Mouse (Mus musculus): Measurements from ENCODE around the gene Tpcn1.

Tpcn1 gene

DNA sequence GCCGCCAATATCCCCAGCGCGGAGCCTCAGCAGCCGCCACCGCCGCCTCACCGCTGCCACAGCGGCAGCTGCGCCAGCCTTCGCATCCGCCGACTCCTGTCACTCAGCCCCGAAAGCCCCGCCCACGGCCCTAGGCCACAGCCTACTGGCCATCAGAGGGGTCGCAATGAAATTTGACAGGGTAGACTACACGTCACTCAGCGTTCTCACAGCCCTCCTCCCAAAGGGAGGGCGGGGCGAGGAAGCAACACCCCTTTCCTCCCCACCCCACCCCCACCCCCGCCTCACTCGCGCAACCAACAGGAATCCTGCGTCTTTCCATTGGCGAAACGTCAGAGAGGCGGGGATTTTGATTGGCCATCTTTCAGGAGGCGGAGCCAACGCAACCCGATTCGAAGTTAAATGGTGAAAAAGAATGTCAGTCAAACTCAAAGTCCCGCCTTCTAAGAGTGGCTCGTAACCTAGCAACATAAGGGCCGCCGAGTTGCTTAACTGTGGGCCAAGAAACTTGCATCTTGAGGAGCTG, at the start of gene Tpcn1, which contains the start of gene Iqcd:
Tpcn1 (minus strand) TSS at position 105 of the 526 bp plus-strand sequence.
Iqcd (plus strand) TSS at position 448 of the 526 bp plus-strand sequence.
- DNase-seq (ENCODE audit: low read depth, low spot score) = peak; percentile 100
- no peaks in the 10 kb centered on the region; the same call in 1 of the 2 replicates for H3K36me3 ChIP-seq (ENCODE audit: control insufficient read depth, insufficient read depth, low read length, poor library complexity, severe bottlenecking)
- no peaks in the 10 kb centered on the region for H3K27me3 ChIP-seq (ENCODE audit: control insufficient read depth, insufficient read depth, low read length, poor library complexity, severe bottlenecking)

DNA sequence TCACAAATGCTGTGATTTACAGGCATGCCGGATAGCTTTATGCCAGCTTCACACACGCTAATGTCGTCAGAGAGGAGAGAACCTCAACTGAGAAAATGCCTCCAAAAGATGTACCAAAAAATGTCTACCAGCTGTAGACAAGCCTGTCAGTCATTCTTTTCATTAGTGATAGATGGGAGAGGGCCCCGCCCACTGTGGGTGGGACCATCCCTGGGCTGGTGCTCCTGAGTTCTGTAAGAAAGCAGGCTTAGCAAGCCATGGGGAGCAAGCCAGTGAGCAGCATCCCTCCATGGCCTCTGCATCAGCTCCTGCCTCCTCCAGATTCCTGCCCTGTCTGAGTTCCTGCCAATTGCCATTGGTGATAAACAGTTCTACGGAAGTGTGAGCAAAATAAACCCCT, 47.2 kb upstream of the Tpcn1 start:
- Histone ChIP-seq H3K27me3 (ENCODE audit: control insufficient read depth, insufficient read depth, low read length, poor library complexity, severe bottlenecking) (no peaks in the 10 kb centered on the region), H3K36me3 (ENCODE audit: control insufficient read depth, insufficient read depth, low read length, poor library complexity, severe bottlenecking) (no peaks in the 10 kb centered on the region)
- DNase-seq (ENCODE audit: low read depth, low spot score) = no peak

DNA sequence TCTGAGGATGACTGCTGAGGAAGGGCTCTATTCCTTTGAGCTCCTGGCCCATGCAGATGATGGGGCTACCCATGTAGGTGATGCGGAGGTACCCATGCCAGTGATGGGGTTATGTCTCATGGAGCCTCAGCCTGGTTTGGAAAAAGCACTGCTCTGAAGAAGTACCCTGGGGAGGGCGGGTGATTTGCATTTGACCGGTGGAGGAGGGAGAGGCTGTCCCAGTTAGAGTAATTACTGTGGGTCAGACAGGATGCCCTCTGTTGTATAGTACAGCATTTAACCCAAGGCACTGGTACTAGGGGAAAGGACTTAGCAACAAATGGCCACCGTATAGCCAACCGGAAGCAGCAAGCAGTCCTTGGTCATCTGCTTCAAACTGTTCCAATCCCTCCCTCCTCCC, 46.4 kb upstream of the Tpcn1 start:
- no peaks in the 10 kb centered on the region for H3K36me3 ChIP-seq (ENCODE audit: control insufficient read depth, insufficient read depth, low read length, poor library complexity, severe bottlenecking)
- no peaks in the 10 kb centered on the region for H3K27me3 ChIP-seq (ENCODE audit: control insufficient read depth, insufficient read depth, low read length, poor library complexity, severe bottlenecking)
- DNase-seq (ENCODE audit: low read depth, low spot score) = peak; percentile 44

DNA sequence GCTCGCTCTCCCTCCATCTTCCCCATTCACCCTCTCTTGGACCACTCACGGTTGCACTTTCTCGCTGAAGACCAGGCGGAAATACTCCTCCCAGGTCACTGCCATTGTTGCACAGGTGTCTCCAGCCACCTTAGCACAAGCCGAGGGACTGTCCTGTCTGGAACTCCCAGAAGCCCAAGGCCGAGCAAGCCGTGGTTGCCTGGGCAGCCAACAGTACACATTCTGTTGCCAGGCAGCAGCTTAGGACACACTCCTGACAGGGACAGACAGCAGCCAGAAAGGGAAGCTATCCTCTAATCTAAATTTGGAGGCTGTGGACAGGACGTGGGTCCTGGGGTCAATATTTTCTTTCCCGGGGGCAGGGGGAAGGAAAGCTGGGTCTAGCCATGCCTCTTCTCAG, 45.7 kb upstream of the Tpcn1 start, which contains the start of gene Cfap73:
Cfap73 (minus strand) TSS at position 105 of the 400 bp plus-strand sequence.
- Histone ChIP-seq H3K36me3 (ENCODE audit: control insufficient read depth, insufficient read depth, low read length, poor library complexity, severe bottlenecking) (no peaks in the 10 kb centered on the region), H3K27me3 (ENCODE audit: control insufficient read depth, insufficient read depth, low read length, poor library complexity, severe bottlenecking) (no peaks in the 10 kb centered on the region)
- no peak for DNase-seq (ENCODE audit: low read depth, low spot score)

DNA sequence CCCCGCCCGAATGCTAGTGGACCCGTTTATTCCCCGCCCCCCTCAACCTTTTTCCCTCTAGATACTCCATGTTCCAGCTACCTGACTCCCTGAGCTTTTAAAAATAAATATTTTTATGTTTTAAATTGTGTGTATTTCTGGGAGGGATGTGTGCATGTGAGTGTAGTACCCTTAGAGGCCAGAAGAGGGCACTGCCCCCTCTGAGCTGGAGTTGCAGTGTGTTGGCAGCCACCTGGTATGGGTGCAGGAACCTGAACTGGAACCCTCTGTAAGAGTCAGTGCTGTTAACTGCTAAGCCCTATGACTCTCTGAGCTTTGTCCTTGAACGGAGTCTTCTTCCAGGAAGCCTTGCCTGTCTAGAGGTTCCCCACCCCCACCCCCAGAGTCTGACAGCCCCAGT, 43.4 kb upstream of the Tpcn1 start:
- Histone ChIP-seq H3K27me3 (ENCODE audit: control insufficient read depth, insufficient read depth, low read length, poor library complexity, severe bottlenecking) (no peaks in the 10 kb centered on the region), H3K36me3 (ENCODE audit: control insufficient read depth, insufficient read depth, low read length, poor library complexity, severe bottlenecking) (peaks cover 4% of the 10 kb centered on the region; the same call in 1 of the 2 replicates)
- peak; percentile 40 for DNase-seq (ENCODE audit: low read depth, low spot score)

DNA sequence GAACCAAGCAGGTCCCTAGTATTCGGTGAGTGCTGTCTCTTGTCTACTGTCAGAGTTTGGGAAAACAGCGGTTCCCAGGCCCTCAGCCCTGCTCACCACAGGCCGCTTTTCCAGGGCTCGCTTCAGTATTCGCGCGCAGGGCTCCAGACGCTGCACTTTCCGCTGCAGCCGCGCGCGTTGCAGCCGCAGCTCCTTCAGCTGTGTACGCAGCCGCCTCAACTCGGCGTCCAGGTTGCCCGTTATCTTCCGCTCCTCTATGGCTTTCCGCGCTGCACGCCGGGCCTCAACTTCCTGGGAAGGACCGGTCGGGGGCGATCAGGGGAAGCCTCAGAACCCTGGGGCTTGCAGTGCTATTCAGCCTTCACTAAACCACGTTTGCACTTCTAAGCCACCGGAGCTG, 42.7 kb upstream of the Tpcn1 start:
- H3K36me3 ChIP-seq (ENCODE audit: control insufficient read depth, insufficient read depth, low read length, poor library complexity, severe bottlenecking) = peaks cover 6% of the 10 kb centered on the region; the same call in 1 of the 2 replicates
- DNase-seq (ENCODE audit: low read depth, low spot score) = no peak
- H3K27me3 ChIP-seq (ENCODE audit: control insufficient read depth, insufficient read depth, low read length, poor library complexity, severe bottlenecking) = no peaks in the 10 kb centered on the region

DNA sequence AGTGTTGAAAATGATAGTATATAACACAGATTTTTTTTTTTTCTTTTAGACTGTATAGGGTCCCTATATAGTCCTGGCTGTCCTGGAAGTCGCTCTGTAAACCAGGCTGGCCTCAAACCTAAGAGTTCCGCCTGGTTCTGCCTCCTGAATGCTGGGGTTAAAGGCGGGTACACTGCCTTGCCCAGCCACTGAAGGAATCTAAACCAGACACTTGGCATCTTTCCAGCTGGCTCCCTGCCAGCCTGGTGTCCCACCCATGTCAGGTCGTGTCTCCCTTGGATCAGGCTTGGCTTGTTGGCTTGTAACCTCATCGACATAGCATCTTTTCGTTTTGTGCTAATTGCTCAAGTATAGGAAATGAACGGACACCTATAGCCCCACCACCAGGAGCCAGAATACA, 40.2 kb upstream of the Tpcn1 start:
- Histone ChIP-seq H3K36me3 (ENCODE audit: control insufficient read depth, insufficient read depth, low read length, poor library complexity, severe bottlenecking) (peaks cover 17% of the 10 kb centered on the region), H3K27me3 (ENCODE audit: control insufficient read depth, insufficient read depth, low read length, poor library complexity, severe bottlenecking) (no peaks in the 10 kb centered on the region)
- DNase-seq (ENCODE audit: low read depth, low spot score) = no peak

DNA sequence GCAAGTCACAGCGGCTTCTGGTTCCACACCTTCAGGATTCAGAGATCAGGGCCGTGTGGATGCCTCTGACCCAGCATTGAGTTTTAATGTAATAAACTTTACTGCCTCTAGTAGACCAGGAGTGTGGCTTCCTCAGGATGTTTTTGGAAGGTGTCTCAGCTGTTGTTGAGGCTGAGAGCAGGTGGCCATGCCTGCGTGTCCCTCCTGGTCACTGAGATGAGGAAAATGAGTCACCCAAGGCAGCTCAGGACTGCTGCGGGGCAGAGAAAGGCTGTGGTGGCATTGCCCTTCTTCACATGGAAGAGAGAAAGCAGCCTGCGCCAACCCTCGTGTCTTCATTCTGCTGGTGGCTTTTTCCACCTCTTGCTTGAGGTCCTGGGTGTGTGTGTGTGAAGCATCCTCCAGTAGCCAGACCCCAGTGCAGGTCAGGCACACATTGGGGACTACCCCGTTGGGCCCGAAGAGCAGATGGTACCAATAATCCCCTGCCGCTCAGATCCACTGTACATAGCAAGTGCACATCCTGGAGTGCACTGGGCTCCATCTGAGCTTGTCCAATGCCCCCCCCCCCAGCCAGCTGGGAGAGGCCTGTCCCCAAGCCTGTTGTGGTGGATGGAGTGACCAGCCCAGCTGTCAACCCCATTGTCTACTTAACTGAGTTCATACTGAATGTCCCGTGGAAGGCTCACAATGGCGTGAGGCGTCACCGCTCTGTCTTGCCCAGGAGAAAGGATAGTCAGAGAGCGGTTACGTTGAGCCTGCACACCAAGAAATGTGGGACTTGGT, 39.2 kb upstream of the Tpcn1 start:
- DNase-seq (ENCODE audit: low read depth, low spot score) = no peak
- Histone ChIP-seq H3K36me3 (ENCODE audit: control insufficient read depth, insufficient read depth, low read length, poor library complexity, severe bottlenecking) (peaks cover 21% of the 10 kb centered on the region), H3K27me3 (ENCODE audit: control insufficient read depth, insufficient read depth, low read length, poor library complexity, severe bottlenecking) (no peaks in the 10 kb centered on the region)

DNA sequence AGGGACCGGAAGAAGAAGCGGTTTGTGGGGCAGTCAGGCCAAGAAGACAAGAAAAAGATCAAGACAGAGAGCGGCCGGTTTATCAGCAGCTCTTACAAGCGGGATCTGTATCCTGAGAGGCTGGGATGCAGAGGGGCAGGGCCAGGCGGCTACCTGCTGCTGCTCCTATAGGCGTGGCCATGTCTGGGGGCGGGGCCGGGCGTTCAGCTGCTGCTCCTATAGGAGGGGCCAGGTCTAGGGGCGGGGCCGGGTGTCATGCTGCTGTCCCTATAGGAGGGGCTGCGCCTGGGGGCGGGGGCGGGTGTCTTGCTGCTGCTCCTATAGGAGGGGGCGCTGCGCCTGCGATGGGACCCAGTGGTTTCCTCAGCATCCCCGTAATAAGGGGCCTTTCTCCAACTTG, 37.9 kb upstream of the Tpcn1 start:
- DNase-seq (ENCODE audit: low read depth, low spot score) = peak; percentile 51
- H3K27me3 ChIP-seq (ENCODE audit: control insufficient read depth, insufficient read depth, low read length, poor library complexity, severe bottlenecking) = no peaks in the 10 kb centered on the region
- H3K36me3 ChIP-seq (ENCODE audit: control insufficient read depth, insufficient read depth, low read length, poor library complexity, severe bottlenecking) = peaks cover 21% of the 10 kb centered on the region

DNA sequence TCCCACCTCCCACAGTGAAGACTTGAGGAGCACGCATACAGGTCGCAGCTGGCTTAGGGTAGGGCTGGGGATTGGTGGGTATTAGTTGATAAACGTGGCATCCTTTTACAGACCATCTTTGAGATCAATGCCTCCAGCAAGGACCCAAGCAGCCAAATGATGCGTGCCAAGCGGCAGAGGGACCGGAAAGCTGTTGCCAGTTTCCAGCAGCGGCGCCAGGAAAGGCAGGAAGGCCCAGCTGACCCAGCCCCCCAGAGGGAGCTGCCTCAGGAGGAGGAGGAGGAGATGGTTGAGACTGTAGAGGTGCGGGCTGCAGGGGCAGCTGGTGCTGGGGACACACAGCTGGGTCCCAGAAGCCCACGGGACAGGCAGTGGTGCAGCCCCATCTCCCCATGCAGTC, 36.0 kb upstream of the Tpcn1 start:
- H3K27me3 ChIP-seq (ENCODE audit: control insufficient read depth, insufficient read depth, low read length, poor library complexity, severe bottlenecking) = no peaks in the 10 kb centered on the region
- no peak for DNase-seq (ENCODE audit: low read depth, low spot score)
- peaks cover 23% of the 10 kb centered on the region for H3K36me3 ChIP-seq (ENCODE audit: control insufficient read depth, insufficient read depth, low read length, poor library complexity, severe bottlenecking)

DNA sequence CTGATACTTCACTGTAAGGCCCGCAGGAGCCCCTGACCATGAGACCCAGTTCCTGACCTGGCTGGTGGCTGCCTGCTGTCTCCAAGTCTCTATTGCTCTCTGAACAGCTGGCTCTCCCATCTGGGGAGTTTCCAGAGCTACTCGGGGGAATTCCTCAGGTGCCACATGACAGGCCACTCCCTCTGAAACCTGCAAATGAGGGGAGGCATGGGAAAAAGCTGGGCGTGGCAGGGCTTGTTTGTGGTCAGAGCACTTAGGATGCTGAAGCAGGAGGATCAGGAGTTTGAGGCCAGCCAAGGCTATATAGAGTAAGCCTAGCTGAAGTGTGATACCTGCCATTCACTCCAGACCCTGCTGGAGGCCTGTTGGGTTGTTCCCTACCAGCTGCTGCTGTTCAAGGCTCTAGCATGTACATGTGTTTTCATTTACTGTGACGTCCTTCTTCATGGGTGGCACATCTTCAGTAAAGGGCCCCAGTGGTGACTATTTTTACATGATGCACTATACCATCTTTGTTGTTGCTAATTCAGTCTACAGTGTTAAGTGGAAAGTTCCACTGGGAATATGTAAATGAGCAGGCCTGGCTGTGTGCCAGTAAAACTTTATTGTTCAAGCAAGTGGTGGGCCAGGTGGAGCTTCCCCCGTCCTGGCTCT, 33.9 kb upstream of the Tpcn1 start:
- Histone ChIP-seq H3K27me3 (ENCODE audit: control insufficient read depth, insufficient read depth, low read length, poor library complexity, severe bottlenecking) (no peaks in the 10 kb centered on the region), H3K36me3 (ENCODE audit: control insufficient read depth, insufficient read depth, low read length, poor library complexity, severe bottlenecking) (peaks cover 30% of the 10 kb centered on the region)
- DNase-seq (ENCODE audit: low read depth, low spot score) = peak; percentile 83

DNA sequence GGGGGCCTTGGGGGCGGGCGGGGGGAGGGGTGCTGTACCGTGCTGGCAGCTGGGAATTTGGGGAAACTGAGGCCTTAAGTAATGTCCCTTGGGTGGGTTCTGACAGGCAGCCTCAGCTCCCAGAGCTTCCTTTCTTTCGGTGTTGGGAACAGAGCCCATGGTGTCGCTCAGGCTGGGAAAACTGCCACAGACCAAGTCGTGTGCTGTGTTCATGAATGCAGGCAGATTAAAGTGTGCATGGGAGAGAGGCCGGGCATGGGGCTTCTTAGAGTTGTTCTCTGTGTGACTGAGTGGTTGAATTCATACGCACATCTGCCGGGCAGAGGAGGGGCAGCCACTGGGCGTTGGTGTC, 33.3 kb upstream of the Tpcn1 start:
- no peak for DNase-seq (ENCODE audit: low read depth, low spot score)
- H3K27me3 ChIP-seq (ENCODE audit: control insufficient read depth, insufficient read depth, low read length, poor library complexity, severe bottlenecking) = no peaks in the 10 kb centered on the region
- peaks cover 26% of the 10 kb centered on the region for H3K36me3 ChIP-seq (ENCODE audit: control insufficient read depth, insufficient read depth, low read length, poor library complexity, severe bottlenecking)

DNA sequence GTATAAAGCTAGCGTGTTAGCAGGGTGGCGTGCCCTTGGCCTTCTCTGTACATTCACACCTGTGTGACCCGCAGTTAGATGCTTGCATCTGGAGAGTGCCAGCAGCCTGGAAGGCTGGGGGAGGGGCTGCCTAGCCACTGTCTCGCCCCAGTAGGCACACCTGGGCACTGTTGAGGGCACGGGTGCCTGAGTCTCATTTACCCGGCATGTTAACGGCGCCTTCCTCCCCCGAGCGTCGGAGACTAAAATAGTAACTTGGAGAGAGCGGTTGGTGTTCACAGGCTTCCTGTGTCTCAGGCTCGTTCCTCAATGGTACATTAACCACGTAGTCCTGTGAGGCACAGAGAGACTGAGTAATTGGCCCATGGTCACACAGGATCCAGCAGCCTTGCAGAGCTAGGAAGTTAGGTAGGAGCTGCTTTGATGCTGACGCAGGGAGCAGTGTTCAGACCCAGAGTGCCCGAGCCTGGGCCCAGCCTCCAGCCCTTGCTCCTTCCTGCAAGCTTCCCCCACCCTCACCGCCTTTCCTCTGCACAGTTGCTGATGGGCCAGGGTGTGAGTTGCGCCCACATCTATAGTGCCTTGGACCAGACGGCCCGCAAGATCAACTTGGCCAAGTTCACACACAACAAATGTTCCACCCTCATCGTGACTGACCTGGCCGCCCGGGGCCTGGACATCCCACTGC, 32.7 kb upstream of the Tpcn1 start:
- H3K27me3 ChIP-seq (ENCODE audit: control insufficient read depth, insufficient read depth, low read length, poor library complexity, severe bottlenecking) = no peaks in the 10 kb centered on the region
- H3K36me3 ChIP-seq (ENCODE audit: control insufficient read depth, insufficient read depth, low read length, poor library complexity, severe bottlenecking) = peaks cover 25% of the 10 kb centered on the region
- peak; percentile 89 for DNase-seq (ENCODE audit: low read depth, low spot score)

DNA sequence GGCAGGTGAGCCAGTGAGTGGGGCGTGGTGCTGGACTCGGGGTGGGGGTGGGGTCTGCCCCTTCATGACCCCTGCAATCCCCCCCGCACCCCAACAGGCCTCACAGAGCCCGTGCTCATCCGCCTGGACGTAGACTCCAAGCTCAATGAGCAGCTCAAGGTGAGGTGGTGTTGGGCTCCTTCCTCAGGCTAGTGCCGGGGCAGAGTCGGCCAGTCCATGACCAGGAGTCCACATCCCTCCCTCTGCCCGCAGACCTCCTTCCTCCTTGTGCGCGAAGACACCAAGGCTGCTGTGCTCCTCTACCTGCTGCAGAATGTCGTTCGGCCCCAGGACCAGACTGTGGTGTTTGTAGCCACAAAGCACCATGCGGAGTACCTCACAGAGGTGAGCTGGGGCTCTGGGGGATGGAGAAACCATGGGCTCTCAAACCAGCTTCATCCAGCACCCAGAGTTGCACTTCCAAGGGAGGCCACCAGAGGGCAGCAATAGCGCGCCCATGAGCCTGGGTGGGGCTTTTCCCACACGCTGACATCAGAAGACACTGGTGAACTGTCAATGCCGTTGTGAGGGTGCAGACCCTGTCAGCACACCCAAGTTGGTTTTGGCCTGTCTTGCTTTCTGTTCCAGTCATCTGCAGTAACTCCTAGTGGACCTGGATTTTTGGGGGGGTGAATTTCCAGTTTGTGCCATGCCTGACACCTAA, 32.1 kb upstream of the Tpcn1 start:
- Histone ChIP-seq H3K27me3 (ENCODE audit: control insufficient read depth, insufficient read depth, low read length, poor library complexity, severe bottlenecking) (no peaks in the 10 kb centered on the region), H3K36me3 (ENCODE audit: control insufficient read depth, insufficient read depth, low read length, poor library complexity, severe bottlenecking) (peaks cover 25% of the 10 kb centered on the region)
- DNase-seq (ENCODE audit: low read depth, low spot score) = peak; percentile 94

Measured in splenic B cell, adult 2 months (primary cell).